Mouse (Mus musculus): ENCODE data around the gene Rnaseh2b.

GRCm38 (mm10) chr14:62389064-62389728, 96.8 kb downstream of the Rnaseh2b start:
- TF ChIP-seq CTCF (IDR thresholded peaks at IDR 0.05; ENCODE audit: low read depth) (no peak), EP300 (optimal IDR thresholded peaks at IDR 0.05) (no peak)
